Mouse (Mus musculus) CH12.LX (cell line): Measurements from ENCODE around the gene Slc25a28.

Experiments
- CTCF ChIP-seq, 2 experiments: IDR thresholded peaks in 1 of 2; conservative IDR thresholded peaks in 1 of 2; 2 replicates each; pipeline ENCODE4 v1.5.1; 2011 to 2012; ENCODE audit warnings: low read depth in 2 of 2, low read length in 2 of 2, improper control_type of control experiment in 1 of 2, inconsistent platforms in 1 of 2, mild to moderate bottlenecking in 1 of 2, moderate library complexity in 1 of 2
- MAX ChIP-seq: IDR thresholded peaks from 2 replicates; pipeline ENCODE4 v1.6.1; 2011; ENCODE audit warnings: low read length, improper control_type of control experiment
- POLR2A ChIP-seq: IDR thresholded peaks from 2 replicates; pipeline ENCODE4 v1.6.1; 2011; ENCODE audit warnings: low read depth, mild to moderate bottlenecking, improper control_type of control experiment, low read length
- POLR2AphosphoS2 ChIP-seq: IDR thresholded peaks from 2 replicates; pipeline ENCODE4 v1.6.1; 2011; ENCODE audit warnings: low read depth, low read length, improper control_type of control experiment
- SIN3A ChIP-seq: IDR thresholded peaks from 2 replicates; pipeline ENCODE4 v1.6.1; 2012; ENCODE audit warnings: low read length, improper control_type of control experiment, inconsistent platforms
- TBP ChIP-seq: conservative IDR thresholded peaks from 2 replicates; pipeline ENCODE4 v1.6.1; 2011; ENCODE audit warnings: low read depth, low read length, improper control_type of control experiment
- USF2 ChIP-seq: conservative IDR thresholded peaks from 2 replicates; pipeline ENCODE4 v1.6.1; 2011; ENCODE audit warnings: low read depth, low read length, improper control_type of control experiment
- ZNF384 ChIP-seq: IDR thresholded peaks from 2 replicates; pipeline ENCODE4 v1.6.1; 2012; ENCODE audit warnings: low read depth, low read length, improper control_type of control experiment, inconsistent platforms

DNA sequence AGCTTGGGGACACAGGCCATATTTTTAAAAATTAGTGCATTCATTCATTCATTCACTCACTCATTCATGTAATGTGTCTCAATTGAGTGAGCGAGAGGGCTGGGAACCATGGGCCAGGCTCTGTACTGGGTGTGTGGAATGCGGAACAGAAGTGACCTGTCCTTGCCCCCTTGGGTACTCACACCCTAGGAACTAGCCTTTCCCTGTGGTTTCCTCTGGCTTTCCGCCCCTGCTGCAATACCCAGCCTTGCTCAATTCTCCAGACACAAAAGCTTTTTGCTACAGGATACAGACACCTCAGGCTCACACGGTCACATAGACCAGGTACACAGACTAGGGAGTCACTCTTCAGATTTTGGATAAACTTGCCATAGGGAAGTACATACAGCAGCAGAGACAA, 26.3 kb downstream of the Slc25a28 start:
- TF ChIP-seq CTCF (conservative IDR thresholded peaks at IDR 0.05 in 1 of 2, IDR thresholded peaks at IDR 0.05 in 1 of 2; ENCODE audit: low read depth in 2 of 2, low read length in 2 of 2) (no peak), SIN3A (no peak), USF2 (no peak), MAX (no peak), POLR2A (no peak), TBP (no peak), POLR2AphosphoS2 (no peak), ZNF384 (no peak)
